14 mouse cellular contexts compared by ENCODE assay signal in genomic region chr11:32087779-32088442, GRCm38 (mm10).
DNase-seq lines count a peak whose midpoint lies in the region; ATAC-seq lines count a peak whose summit lies in the region.
"Had no signal": no experiment of that assay in that cellular context is flagged by ENCODE, and none has a peak within 500 bp of the region (broad histone marks: within the 10 kb centered on the region; RNA-seq: fewer than 3 reads in every experiment).

No protein-coding gene starts in this region.

- H3K4me2 ChIP-seq in neural tube, embryonic 11.5 days (ENCODE audit: low read depth) = no peak overlapping the region
- no peak overlapping the region for H3K4me2 ChIP-seq in hindbrain, embryonic 14.5 days (replicated peaks)
- H3K4me2 ChIP-seq in midbrain, embryonic 11.5 days = no peak overlapping the region
- H3K4me2 ChIP-seq in neural tube, embryonic 15.5 days = no peak overlapping the region
- no peak overlapping the region for H3K4me2 ChIP-seq in kidney, embryonic 14.5 days (replicated peaks; ENCODE audit: low read depth, low read length)
- H3K4me2 ChIP-seq: heart, embryonic 11.5 days; liver, embryonic 11.5 days had no signal

- peak; percentile 28 for ATAC-seq in neural tube, embryonic 11.5 days (ENCODE audit: insufficient read depth, low FRiP score, low TSS enrichment)
- ATAC-seq in hindbrain, embryonic 14.5 days (ENCODE audit: low FRiP score) = no peak; the same call in none of the 2 replicates
- peak; percentile 65 for ATAC-seq in midbrain, embryonic 11.5 days (ENCODE audit: low FRiP score)
- ATAC-seq in neural tube, embryonic 15.5 days (ENCODE audit: low FRiP score) = no peak
- ATAC-seq in kidney, embryonic 14.5 days (ENCODE audit: low FRiP score, low TSS enrichment) = no peak

- peak overlapping the region; percentile 69 for H3K27ac ChIP-seq in neural tube, embryonic 11.5 days (ENCODE audit: low read depth, low read length)
- peak overlapping the region; percentile 98 for H3K27ac ChIP-seq in hindbrain, embryonic 14.5 days
- H3K27ac ChIP-seq in midbrain, embryonic 11.5 days (ENCODE audit: low read depth, low read length) = peak overlapping the region; percentile 90
- H3K27ac ChIP-seq in neural tube, embryonic 15.5 days (replicated peaks) = peak overlapping the region; percentile 94
- H3K27ac ChIP-seq in kidney, embryonic 14.5 days (ENCODE audit: low read depth, low read length) = no peak overlapping the region

- no peak for DNase-seq in neural tube, embryonic 11.5 days (ENCODE audit: low spot score)
- no peak for DNase-seq in neural tube, embryonic 10.5 days (ENCODE audit: extremely low spot score, low spot score)
- DNase-seq in hindbrain, embryonic 14.5 days (ENCODE audit: low spot score) = no peak
- peak; percentile 86 for DNase-seq in midbrain, embryonic 11.5 days (ENCODE audit: low spot score, missing footprints)
- DNase-seq in cerebellum, postnatal 36 days = no peak
- DNase-seq in lung, adult 18-20 months = no peak
- DNase-seq: cerebellum, adult 8-10 months; kidney, adult 9 months; lung, postnatal 10 days; thymus, adult 18-20 months had no signal

- no peaks in the 10 kb centered on the region for H3K27me3 ChIP-seq in neural tube, embryonic 11.5 days (ENCODE audit: control insufficient read depth, insufficient read depth, low read length)
- H3K27me3 ChIP-seq in hindbrain, embryonic 14.5 days (ENCODE audit: control insufficient read depth, insufficient read depth, low read length) = no peaks in the 10 kb centered on the region
- no peaks in the 10 kb centered on the region for H3K27me3 ChIP-seq in midbrain, embryonic 11.5 days (ENCODE audit: control insufficient read depth, insufficient read depth, low read length)
- H3K27me3 ChIP-seq in neural tube, embryonic 15.5 days (replicated peaks) = no peaks in the 10 kb centered on the region
- no peaks in the 10 kb centered on the region for H3K27me3 ChIP-seq in kidney, embryonic 14.5 days (ENCODE audit: control insufficient read depth, insufficient read depth, low read length)

- no peak overlapping the region for H3K9ac ChIP-seq in neural tube, embryonic 11.5 days (ENCODE audit: low read length)
- 0 out of 2 replicates have a peak overlapping the region, but pooled peaks have one; percentile 16 for H3K9ac ChIP-seq in hindbrain, embryonic 14.5 days
- 0 out of 2 replicates have a peak overlapping the region, but pooled peaks have one; percentile 3 for H3K9ac ChIP-seq in midbrain, embryonic 11.5 days (ENCODE audit: low read length)
- no peak overlapping the region for H3K9ac ChIP-seq in neural tube, embryonic 15.5 days (replicated peaks)
- no peak overlapping the region for H3K9ac ChIP-seq in kidney, embryonic 14.5 days (ENCODE audit: low read depth, low read length)

- H3K4me3 ChIP-seq in neural tube, embryonic 11.5 days (ENCODE audit: low read depth, low read length) = no peak overlapping the region
- no peak overlapping the region for H3K4me3 ChIP-seq in hindbrain, embryonic 14.5 days (replicated peaks; ENCODE audit: low read length)
- H3K4me3 ChIP-seq in midbrain, embryonic 11.5 days (ENCODE audit: low read depth, low read length) = no peak overlapping the region
- no peak overlapping the region for H3K4me3 ChIP-seq in neural tube, embryonic 15.5 days (replicated peaks)
- no peak overlapping the region for H3K4me3 ChIP-seq in kidney, embryonic 14.5 days (ENCODE audit: low read length)

- WGBS in neural tube, embryonic 11.5 days = 72% methylated on average over 9 of the region's 9 CpGs
- 51% methylated on average over 9 of the region's 9 CpGs for WGBS in hindbrain, embryonic 14.5 days
- 71% methylated on average over 9 of the region's 9 CpGs for WGBS in midbrain, embryonic 11.5 days
- WGBS in neural tube, embryonic 15.5 days = 43% methylated on average over 9 of the region's 9 CpGs
- 76% methylated on average over 9 of the region's 9 CpGs for WGBS in kidney, embryonic 14.5 days

- H3K4me1 ChIP-seq in neural tube, embryonic 11.5 days (ENCODE audit: control insufficient read depth, insufficient read depth, low read length) = peaks cover 5% of the 10 kb centered on the region
- H3K4me1 ChIP-seq in hindbrain, embryonic 14.5 days (replicated peaks; ENCODE audit: control insufficient read depth, insufficient read depth, low read length) = peaks cover 24% of the 10 kb centered on the region
- peaks cover 18% of the 10 kb centered on the region for H3K4me1 ChIP-seq in midbrain, embryonic 11.5 days (ENCODE audit: control insufficient read depth, insufficient read depth, low read length)
- H3K4me1 ChIP-seq in neural tube, embryonic 15.5 days = peaks cover 23% of the 10 kb centered on the region
- no peaks in the 10 kb centered on the region for H3K4me1 ChIP-seq in kidney, embryonic 14.5 days (ENCODE audit: control insufficient read depth, insufficient read depth, low read length)

- no peaks in the 10 kb centered on the region for H3K9me3 ChIP-seq in neural tube, embryonic 11.5 days (ENCODE audit: control insufficient read depth, low read length)
- no peaks in the 10 kb centered on the region for H3K9me3 ChIP-seq in hindbrain, embryonic 14.5 days (ENCODE audit: control insufficient read depth, low read length)
- H3K9me3 ChIP-seq in midbrain, embryonic 11.5 days (ENCODE audit: control insufficient read depth, low read length) = no peaks in the 10 kb centered on the region
- no peaks in the 10 kb centered on the region for H3K9me3 ChIP-seq in neural tube, embryonic 15.5 days (replicated peaks)
- no peaks in the 10 kb centered on the region for H3K9me3 ChIP-seq in kidney, embryonic 14.5 days (ENCODE audit: control insufficient read depth, low read length)

- H3K36me3 ChIP-seq in neural tube, embryonic 11.5 days (ENCODE audit: control insufficient read depth, insufficient read depth, low read length) = no peaks in the 10 kb centered on the region
- no peaks in the 10 kb centered on the region for H3K36me3 ChIP-seq in hindbrain, embryonic 14.5 days (replicated peaks; ENCODE audit: control insufficient read depth, insufficient read depth)
- no peaks in the 10 kb centered on the region for H3K36me3 ChIP-seq in midbrain, embryonic 11.5 days (ENCODE audit: control insufficient read depth, insufficient read depth, low read length)
- H3K36me3 ChIP-seq in neural tube, embryonic 15.5 days = no peaks in the 10 kb centered on the region
- H3K36me3 ChIP-seq in kidney, embryonic 14.5 days (ENCODE audit: control insufficient read depth, insufficient read depth, low read length) = no peaks in the 10 kb centered on the region

Comparison
In these comparisons a context has a peak if more than half of its experiments do, and no peak if none do; other contexts are left out.
1. ATAC-seq: peak in neural tube, embryonic 11.5 days (single experiment) and midbrain, embryonic 11.5 days (single experiment); none in hindbrain, embryonic 14.5 days (single experiment), neural tube, embryonic 15.5 days (single experiment) and kidney, embryonic 14.5 days (single experiment).
2. H3K9ac ChIP-seq: peak in hindbrain, embryonic 14.5 days (single experiment) and midbrain, embryonic 11.5 days (single experiment); none in neural tube, embryonic 11.5 days (single experiment), neural tube, embryonic 15.5 days (single experiment) and kidney, embryonic 14.5 days (single experiment).